Mouse (Mus musculus) erythroid progenitor cell, adult 5-6 weeks (primary cell): ENCODE measurements at regions not wholly inside any gene's neighbourhood (a gene's known extent, or its start where the extent isn't known, plus 50 kb on each side); places are given as distances from the start of the nearest gene placed in this dataset.
"Not testable (repeated sequence)": the region's sequence is repeated elsewhere in the genome, so short reads cannot be mapped to it uniquely, and the experiment has no call there.

Experiments used
- ATAC-seq: replicated peaks from 2 replicates; pipeline ENCODE4 v1.8.0; 2016; ENCODE audit warnings: moderate number of reproducible peaks, mild to moderate bottlenecking, moderate TSS enrichment, inconsistent platforms; ENCODE audit not compliant: poor library complexity, low FRiP score, severe bottlenecking

- no peak for ATAC-seq
Observed at GRCm38 (mm10) chr13:115911524-115912459, 397.7 kb downstream of the Isl1 start.

GRCm38 (mm10) chr13:115910866-115911449 lies 398.5 kb downstream of the Isl1 start:
- ATAC-seq: no peak

GRCm38 (mm10) chr13:115880616-115881015 lies 428.9 kb downstream of the Isl1 start:
- no peak for ATAC-seq

- ATAC-seq: no peak
Observed at GRCm38 (mm10) chr13:115860480-115860879, 449.0 kb downstream of the Isl1 start.

GRCm38 (mm10) chr13:115856632-115857031 lies 452.9 kb downstream of the Isl1 start:
- no peak for ATAC-seq

GRCm38 (mm10) chr13:115852689-115853356 lies 456.7 kb downstream of the Isl1 start:
- ATAC-seq: no peak

GRCm38 (mm10) chr13:115843121-115843520 lies 466.4 kb downstream of the Isl1 start:
- ATAC-seq: no peak

- ATAC-seq: no peak
Observed at GRCm38 (mm10) chr13:115836203-115836768, 473.2 kb downstream of the Isl1 start.

GRCm38 (mm10) chr13:115825191-115825590 lies 484.3 kb downstream of the Isl1 start:
- ATAC-seq: no peak

GRCm38 (mm10) chr13:115822527-115822926 lies 487.0 kb downstream of the Isl1 start:
- no peak for ATAC-seq

- no peak for ATAC-seq
Observed at GRCm38 (mm10) chr13:115814211-115814610, 495.3 kb downstream of the Isl1 start.

GRCm38 (mm10) chr13:115799294-115799693 lies 510.2 kb downstream of the Isl1 start:
- ATAC-seq: no peak

GRCm38 (mm10) chr13:115751271-115751670 lies 558.2 kb downstream of the Isl1 start:
- no peak for ATAC-seq

- ATAC-seq: not testable (repeated sequence)
Observed at GRCm38 (mm10) chr13:115742080-115742479, 567.4 kb downstream of the Isl1 start.

- ATAC-seq: no peak
Observed at GRCm38 (mm10) chr13:115727986-115728385, 581.5 kb downstream of the Isl1 start.

- no peak for ATAC-seq
Observed at GRCm38 (mm10) chr13:115725356-115725952, 584.0 kb downstream of the Isl1 start.

- ATAC-seq: no peak
Observed at GRCm38 (mm10) chr13:115719276-115719675, 590.2 kb downstream of the Isl1 start.

GRCm38 (mm10) chr13:115718859-115719258 lies 590.6 kb downstream of the Isl1 start:
- no peak for ATAC-seq

GRCm38 (mm10) chr13:115696197-115696596 lies 594.4 kb upstream of the Itga1 start:
- no peak for ATAC-seq

GRCm38 (mm10) chr13:115687426-115687825 lies 585.7 kb upstream of the Itga1 start:
- ATAC-seq: no peak
